Mouse (Mus musculus) right cerebral cortex, postnatal 14 days (tissue): Measurements from ENCODE around the gene Tmem132d.

ENCODE experiments used
- DNase-seq: peaks from one replicate; pipeline ENCODE4 v3.0.0; 2022

The Tmem132d gene

DNA sequence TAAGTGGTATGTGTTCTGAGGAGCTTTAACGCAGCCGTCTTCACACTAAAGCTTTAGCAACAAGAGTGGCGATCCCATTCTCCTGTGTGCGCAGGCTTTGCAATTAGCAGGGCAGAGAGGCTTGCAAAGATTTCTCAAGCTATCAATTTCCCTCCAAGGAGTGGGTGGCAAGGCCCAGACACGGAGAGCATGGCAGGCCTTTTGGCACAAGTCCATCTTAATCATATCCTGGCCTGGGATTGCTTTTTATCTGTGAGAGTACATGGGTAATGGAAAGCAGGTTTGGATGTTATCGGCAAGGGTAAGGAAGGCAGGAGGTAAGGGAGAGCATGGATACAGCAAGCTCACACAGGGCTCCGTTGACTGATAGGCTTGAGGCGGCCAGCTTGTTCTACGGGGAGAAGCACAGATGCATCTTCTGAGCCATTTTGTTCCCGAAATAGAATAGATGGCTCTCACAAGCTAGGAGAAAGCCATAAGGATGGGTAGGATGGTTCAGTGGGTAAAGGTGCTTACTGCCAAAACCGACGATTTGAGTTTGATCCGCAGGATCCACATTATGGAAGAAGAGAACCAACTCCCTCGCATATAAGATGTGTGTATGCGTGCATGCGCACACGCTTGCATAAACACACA is 228.1 kb downstream of the Tmem132d start:
- DNase-seq = no peak

DNA sequence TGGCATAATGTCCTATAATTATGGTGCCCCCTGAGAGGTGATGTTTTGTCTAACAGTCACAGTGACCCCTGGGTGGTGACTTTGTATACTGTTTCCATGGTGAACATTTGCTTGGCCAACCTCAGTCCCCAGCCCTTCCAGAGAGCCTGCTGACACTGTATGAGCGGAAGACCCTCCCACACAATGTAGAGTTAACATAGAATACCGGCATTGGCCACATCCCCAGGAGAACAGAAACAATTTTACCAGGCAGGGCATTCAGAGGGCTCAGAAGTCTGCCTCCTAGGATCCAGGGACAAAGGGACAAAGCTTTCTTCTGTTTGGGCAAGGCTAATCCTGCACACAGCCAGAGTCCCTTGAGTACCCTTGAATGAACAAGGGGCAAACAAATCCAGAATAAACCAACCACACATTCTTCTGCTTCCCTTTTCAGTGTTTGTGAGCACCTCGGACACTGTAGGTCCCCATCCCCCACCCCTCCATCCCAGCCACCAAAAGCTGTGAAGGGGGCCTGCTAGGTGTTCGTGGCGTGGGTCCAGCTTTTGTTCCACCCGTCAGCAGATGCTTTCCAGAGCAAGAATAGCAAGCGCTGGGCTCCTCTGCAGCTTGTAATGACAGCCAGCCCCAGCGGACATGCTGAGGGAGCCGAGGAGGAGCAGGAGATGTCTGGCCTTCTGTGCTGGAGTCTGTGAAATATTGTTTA is 228.8 kb downstream of the Tmem132d start:
- DNase-seq = peak; percentile 49

DNA sequence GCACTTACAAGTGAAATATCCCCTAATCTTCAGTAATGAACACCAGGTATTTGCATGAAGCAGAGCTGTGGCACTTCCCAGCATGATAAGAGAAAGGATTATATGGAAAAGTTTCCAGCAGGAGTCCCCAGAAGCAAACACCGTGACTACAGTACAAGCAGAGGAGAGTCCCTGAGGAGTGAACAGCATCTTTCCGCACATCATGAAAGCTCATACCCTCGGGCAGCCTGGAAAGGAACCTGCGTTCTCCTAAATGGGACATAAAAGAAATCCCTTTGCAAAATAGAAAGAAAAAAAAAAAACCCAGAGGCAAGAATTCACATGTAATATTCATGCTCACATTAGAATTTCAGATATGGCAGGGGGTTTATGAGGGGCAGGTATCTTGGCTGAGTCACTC is 238.8 kb downstream of the Tmem132d start:
- DNase-seq = no peak

DNA sequence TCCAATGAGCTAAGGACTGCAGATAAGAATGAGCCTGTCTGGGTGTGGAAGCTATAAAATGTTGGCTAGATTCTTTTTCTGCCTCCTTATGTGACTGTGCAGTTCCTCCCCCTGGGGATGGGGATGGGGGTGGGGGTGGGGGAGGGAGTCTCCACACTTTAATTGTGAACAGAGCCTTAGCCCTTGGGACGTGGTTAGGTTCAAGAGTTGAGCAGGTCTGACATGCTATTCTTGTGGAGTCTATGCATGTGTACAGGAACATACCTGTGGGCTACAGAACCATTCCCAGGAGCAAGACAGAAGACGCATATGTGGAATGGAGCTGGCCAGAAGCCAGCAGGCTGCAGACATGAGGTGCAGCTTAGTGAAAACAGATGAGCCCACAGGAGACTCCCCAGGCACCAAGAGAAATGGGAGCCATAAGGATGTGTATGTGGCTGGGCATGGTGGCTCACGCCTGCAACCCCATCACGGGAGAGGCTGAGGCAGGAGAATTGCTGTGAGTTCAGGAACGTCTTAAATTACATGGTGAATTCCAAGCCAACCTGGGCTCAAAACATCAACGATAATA is 240.3 kb downstream of the Tmem132d start:
- peak; percentile 17 for DNase-seq

DNA sequence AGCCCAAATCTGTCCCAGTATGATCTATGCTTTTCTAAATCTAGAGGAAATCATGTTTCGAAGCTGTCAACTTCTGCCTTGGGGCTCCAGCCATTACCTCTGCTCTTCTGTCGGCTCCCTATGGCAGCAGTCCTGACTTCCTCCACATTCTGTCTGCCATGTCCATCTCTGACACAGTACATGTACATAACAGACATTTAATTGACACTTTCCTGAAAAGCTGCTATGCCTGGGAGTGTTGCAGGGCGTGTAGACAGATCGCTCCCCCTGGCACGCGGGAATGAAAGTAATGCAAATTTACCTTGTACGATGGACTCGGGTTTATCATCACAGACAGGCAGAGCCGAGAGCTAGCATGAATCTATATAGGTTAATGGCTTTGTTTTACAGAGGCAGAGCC is 241.2 kb downstream of the Tmem132d start:
- DNase-seq = no peak

DNA sequence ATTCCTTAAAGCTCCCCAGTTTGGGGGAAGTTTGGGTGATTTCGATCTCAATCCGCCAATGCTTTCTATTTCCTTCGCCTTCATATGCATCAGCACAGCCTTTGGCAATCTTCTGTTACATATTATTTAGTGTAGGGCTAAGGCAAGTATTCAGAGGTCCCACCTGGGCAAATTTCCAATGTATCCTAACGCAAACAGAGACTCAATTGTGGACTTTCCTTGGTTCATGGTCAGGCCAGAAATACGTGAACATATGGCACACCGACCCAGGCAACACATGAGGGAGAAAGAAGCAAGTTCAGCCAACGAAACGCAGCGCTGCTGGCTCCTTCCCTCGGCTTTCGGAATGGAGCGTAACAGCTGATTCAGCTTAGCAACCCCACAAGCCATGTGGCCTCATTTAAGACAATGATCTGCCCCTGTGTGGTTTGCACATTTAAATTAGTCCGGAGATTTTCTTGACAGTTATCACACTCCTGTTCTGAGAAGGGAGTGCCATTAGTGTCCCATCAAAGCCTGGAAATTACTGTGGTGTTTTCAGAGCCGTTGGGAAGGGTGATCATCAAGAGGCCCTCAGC is 242.5 kb downstream of the Tmem132d start:
- DNase-seq = no peak

DNA sequence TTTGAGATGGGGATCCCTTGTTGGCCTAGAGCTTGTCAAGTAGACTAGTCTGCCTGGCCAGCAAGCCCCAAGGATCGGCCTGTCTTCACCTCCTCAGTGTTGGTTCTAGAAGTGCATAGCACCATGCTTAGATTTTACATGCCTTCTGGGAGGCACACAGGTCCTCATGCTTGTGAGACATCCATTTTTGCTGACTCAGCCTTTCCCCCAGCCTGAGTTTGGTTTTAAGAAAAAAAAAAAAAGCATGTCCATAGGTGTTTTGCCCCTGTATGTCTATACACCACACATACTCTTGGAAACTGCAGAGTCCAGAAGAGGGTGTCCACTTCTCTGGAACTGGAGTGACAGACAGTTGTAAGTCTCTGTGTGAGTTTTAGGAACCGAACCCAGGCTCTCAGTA is 256.6 kb downstream of the Tmem132d start:
- no peak for DNase-seq

DNA sequence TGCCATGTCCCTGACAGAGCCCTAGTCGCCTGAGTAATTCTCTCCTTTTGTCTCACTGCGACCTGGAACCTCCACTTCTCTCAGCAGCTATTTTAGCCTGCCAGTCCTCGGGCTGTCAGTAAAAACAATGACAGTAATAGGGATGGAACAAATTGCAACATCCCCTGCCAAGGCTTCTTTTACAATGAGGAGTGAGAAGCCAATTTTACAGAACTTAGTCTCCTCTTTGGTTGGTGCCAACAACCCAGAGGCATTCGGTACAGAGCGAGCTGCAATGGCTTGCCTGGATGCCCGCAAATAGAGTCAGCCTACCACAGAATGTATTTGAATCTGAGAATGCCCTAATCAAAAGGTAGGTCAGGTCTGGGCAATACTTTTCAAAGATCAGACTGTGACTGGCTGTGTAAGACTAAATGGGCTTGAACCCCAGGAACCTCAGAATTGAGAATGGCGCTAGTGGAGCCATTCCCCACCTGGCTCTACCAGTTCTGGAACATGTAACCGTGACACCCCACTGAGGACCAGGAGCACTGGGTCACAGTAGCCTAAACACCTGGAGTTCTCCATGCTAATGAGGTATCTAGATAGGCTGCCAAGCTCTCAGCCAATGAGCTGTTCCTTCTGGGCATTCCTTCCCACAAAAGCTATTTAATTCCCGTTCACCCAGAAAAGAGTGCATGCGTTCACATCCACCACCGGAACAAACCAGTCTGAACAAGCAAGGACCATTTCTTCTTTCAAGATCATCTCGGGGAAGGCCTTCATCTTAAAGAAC is 273.8 kb downstream of the Tmem132d start:
- no peak for DNase-seq

DNA sequence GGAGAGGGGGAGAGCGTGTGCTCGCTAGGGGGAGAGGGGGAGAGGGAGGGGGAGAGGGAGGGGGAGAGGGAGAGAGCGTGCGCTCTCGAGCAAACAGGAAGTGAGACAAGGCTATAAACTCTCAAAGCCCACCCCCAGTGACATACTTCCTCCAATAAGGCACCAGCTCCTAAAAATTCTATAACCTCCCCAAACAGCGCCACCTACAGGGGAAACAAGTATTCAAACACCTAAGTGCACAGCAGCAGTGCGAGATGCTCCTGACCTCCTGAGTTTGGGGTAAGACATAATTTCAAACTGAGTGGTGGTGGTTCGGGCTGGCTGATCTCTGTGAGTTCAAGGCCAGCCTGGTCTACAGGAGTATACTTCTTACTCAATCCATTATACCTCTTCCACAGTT is 281.4 kb downstream of the Tmem132d start:
- no peak for DNase-seq

DNA sequence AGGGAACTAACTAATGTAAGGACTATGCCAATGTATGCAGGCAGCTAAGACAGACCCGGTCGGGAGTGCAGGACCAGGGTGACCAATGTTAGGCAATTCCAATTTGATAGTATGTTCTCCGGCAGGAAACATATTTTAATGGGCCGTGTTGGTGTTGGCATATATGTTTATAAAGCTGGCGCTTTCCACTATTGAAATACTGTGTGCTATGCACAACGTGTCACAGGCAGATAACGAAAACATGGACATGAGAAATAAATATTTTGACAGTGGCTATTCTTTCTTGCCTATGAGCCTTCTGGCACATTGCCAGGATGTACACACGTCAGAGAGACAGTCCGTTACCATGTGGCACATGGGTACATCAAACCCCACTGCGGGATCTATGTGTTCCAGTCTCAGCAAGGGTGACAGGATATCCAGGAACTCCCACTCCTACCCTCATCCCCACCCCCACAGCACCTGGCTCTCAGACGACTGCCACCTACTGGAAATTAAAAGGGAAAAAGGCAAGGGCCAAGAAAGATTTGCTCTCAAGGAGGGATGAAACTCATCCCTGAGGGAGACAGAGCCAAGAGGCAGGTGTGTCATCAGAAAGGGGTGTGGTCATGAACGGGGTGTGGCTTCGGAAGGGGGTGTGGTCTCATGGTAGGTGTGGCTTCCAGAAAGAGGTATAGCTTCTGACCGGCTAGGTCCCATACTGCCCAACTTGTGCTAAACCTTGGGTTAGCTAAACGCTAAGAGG is 285.8 kb downstream of the Tmem132d start:
- DNase-seq = no peak

DNA sequence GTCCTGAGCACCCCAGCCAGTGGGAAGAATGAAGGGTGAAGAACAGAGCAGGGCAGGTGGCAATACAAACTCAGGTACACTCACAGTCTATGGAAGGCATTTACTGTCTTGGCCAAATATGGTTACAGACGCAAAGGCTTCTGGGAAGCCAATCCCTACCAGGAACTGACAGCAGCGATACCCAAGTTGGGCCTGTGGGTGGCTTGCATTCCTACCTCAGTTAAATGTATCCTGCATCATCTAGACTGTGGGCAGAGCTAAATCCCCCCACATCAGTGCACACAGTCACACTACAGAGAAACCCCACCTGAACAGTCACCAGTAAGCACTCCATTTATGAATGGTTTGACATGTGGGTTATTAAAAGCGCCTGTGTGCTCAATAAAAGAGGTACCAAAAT is 288.1 kb downstream of the Tmem132d start:
- no peak for DNase-seq

DNA sequence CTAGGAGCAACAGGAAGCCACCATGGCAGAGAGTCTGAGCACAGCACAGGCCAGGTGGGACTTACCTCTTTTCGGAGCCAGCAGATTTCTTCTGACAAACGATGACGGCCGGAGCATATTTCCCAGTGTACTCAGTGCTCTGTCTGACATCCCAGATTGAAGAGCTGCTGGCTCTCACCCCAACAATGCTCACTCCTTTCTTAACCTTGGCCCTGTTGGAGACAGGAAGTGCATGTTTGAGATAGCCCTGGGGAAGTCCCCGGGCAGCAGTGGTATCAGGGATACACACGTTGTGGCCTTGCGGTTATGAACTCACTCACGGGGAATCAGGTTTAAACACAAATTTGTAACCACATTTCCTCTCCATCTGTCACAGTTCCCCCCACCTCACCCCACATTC is 296.1 kb downstream of the Tmem132d start:
- no peak for DNase-seq

DNA sequence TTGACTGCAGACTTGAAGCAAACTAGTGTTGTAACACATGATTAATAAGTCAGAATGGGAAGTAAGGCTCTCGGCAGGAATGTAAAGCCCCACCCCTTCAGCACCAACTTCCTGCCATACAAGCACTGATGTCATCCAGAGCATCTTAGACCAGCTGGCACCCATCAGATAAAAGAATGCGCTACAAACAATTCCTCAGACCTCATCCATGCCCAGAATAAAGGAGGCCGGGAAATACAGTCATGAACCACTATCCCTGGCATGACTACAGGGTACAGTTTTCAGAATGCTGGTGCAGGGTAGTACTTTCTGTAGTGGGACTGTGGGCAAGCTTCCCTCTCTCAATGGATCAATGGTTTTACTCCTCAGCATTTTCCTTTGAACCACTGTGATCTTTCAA is 310.2 kb downstream of the Tmem132d start:
- DNase-seq = no peak

DNA sequence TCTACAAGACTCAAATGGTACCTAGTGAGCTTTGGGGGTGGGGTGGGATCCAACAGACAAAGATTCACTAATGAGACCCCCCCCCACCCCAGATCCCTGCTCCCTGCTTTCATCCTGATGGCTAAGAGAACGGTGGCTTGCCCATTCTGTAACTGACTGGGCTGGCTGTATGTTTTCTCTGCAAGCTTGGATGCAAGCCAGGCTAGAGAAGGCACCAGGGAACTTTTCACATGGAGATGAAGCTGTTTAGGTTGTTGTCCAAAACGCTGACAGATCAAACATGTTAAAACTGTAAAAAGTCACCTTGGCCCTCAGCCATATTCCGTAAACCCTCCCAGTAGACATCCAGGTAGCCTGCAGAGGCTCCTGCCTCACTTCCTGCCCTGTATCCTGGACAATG is 313.7 kb downstream of the Tmem132d start:
- DNase-seq = no peak

DNA sequence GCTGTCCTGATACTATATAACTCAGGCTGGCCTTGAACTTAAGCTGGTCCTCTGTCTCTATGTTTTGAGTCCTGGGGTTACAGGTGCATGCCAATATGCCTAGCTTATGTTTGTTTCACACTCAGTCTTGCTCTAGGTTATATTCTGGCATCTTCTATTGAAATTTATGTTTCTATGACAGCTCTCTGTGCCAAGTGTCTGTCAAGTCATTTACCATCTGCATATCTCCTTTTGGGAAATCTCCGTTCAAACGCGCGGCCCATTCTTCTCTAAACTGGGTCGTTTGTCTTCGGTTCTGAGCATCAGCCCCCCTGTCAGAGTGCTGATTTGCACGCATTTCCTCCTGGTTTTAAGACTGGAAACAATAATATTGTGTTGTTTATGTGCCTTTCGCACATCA is 319.8 kb downstream of the Tmem132d start:
- no peak for DNase-seq

DNA sequence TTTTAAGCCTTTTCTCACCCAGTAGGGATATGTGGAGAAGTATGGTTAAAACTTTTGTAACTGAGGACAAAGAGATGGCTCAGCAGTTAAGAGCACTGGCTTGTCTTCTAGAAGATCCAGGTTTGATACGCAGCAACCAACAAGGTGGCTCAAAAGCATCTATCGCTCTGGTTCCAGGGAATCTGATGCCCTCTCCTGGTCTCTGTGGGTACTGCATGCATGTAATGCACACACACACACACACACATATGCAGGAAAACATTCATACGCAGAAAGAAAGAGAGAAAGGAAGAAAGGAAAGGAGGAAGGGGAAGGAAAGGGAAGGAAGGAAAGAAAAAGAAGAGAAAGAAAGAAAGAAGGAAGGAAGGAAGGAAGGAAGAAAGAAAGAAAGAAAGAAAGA is 320.4 kb downstream of the Tmem132d start:
- no peak for DNase-seq

DNA sequence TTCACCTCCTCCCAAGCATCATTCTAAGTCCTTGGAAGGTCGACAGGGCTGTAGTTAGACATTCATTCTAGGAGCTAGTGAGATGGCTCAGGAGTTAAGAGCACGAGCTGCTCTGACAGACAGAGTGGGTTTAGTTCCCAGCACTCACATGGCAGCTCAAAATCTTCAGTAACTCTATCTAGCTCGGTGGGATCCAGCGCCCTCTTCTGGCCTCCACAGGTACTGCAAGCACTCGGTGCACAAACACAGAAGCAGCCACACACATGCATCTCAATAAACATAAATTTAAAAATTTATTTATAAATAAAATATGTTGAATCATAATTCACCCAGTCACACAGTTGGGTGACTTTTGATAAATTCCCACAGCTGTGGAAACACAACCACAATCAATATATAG is 321.2 kb downstream of the Tmem132d start:
- DNase-seq = no peak

DNA sequence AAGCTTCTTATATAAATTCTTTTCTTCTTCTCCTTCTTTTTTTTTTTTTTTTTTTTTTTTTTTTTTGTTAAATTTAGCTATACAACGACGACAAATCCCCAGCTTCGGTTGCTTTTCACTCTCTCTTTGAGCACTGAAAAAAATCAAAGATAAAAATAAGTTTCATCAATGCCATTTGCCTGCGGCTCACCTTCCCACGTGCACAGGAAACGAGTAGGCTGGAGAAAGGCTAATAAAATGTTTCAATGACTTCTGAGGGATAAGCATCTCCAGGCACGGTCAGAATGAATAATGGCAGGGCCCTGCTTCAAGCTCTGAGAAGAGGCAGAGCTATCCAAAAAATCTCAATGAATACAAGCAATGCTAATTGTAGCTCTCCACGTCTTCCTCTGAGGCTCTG is 330.3 kb downstream of the Tmem132d start:
- DNase-seq = no peak

DNA sequence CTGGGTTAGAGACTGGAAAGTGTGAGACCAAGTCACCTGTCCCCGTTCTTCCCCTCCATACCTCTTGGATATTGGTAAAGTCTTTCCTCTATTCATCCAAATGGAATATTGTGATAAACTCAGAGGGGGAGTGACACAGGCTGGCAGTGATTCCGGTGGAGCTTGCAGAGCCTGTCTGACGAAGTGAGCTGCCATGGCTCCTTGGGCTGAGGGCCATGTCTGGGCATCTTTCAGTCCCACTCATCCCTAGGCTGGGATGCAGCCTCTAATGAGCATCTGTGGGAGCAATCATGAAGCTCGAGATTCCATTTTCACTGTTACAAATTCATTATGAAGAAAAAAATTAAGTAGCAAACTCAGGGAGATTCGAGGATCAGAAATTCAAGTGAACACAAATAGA is 332.5 kb downstream of the Tmem132d start:
- no peak for DNase-seq

DNA sequence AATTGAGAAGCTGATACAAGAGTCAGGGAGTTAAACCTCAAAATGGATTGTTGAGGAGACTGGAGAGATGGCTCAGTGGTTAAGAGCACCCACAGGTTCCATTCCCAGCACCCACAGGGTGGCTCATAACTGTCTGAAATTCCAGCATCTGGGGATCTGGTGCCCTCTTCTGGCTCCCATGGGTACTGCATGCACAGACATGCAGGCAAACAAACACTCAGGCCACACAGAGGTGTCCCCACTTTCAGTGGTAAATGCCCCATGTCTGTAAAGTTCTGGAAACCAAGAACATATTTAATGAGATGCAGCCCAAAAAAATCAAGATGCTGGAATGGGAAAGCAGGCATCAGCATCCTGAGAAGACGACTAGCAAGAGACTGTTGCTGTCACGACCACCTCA is 333.4 kb downstream of the Tmem132d start:
- no peak for DNase-seq

DNA sequence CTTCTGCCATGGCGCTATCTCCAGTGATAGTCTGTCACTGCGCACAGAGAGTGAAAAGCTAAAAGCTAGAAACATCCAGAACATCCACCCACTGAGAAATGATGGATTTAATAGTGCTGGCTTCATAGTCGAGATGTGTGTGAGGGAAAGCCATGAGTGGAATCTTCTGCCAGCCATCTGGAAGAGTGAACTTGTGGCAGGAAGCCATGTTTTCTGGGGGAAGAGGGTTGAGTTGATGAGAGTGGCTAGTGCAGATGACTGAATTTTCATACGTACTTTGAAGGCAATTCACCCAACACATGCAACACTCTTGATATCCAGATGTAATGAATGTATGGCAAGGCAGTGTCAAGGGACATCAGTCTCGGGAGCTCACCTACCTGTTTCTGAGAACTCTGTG is 342.3 kb downstream of the Tmem132d start:
- DNase-seq = no peak

DNA sequence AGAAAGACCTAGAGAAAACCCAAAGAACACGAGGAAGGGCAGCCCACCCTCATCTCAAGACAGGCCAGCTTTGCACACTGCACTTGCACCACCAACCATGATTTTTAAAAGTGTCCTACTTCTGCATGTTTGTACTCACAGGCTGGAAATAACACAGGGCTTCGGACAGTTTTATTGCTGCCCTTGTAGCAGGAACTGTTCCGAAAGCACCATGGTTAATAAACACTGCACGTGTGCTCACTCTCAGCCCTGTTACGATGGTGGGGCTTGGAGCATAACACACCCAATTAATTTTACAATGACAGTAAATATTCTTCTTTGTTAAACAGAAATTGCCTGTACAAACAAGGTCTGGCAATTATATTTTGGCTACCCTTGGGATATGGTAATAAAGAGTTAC is 357.4 kb downstream of the Tmem132d start:
- DNase-seq = no peak

DNA sequence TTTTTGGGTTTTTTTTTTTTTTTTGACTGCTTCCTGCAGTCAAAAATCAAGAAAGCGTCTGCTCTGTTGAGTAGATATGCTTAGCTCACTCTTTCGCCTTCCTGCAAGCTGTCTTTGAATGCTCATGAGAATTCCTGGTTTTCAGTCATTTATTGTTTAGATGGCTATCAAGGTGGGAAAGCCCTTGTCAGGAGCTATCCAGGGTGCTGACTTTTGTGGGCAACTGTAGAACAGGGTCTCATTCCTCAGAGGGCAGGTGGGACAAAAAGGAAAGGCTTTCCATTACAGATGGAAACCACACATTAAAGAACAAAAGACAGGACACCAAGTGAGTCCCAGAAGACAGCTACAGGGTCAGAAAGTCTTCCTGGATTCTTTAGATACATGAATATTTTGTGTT is 360.3 kb downstream of the Tmem132d start:
- no peak for DNase-seq
